Mouse (Mus musculus): ENCODE results near the gene Rbm43. TPM values are rescaled to one million over a fixed set of nuclear protein-coding genes. Genes with fewer than 3 reads are reported as not detected.
"Not testable (repeated sequence)": the region's sequence is repeated elsewhere in the genome, so short reads cannot be mapped to it uniquely, and the experiment has no call there.

Rbm43 gene
- total RNA-seq, 2 experiments from 2014 or later: 20.9 to 21.3 TPM

GRCm38 (mm10) chr2:51914944-51915680 lies 19.9 kb downstream of the Rbm43 start:
- DNase-seq (ENCODE audit: low spot score in 2 of 2): peak; percentile 76 to 82

GRCm38 (mm10) chr2:51914532-51914931 lies 20.4 kb downstream of the Rbm43 start:
- DNase-seq (ENCODE audit: low spot score in 2 of 2): no peak

GRCm38 (mm10) chr2:51912740-51913139 lies 22.2 kb downstream of the Rbm43 start:
- no peak for DNase-seq (ENCODE audit: low spot score in 2 of 2)

- no peak for DNase-seq (ENCODE audit: low spot score in 2 of 2)
Observed at GRCm38 (mm10) chr2:51911864-51912263, 23.1 kb downstream of the Rbm43 start.

GRCm38 (mm10) chr2:51907538-51908110 lies 27.3 kb downstream of the Rbm43 start:
- DNase-seq (ENCODE audit: low spot score in 2 of 2): no peak

- no peak for DNase-seq (ENCODE audit: low spot score in 2 of 2)
Observed at GRCm38 (mm10) chr2:51905637-51906036, 29.3 kb downstream of the Rbm43 start.

GRCm38 (mm10) chr2:51892411-51892901 lies 42.5 kb downstream of the Rbm43 start:
- no peak for DNase-seq (ENCODE audit: low spot score in 2 of 2)

- no peak for DNase-seq (ENCODE audit: low spot score in 2 of 2)
Observed at GRCm38 (mm10) chr2:51890961-51891360, 44.0 kb downstream of the Rbm43 start.

GRCm38 (mm10) chr2:51890139-51890538 lies 44.8 kb downstream of the Rbm43 start:
- DNase-seq (ENCODE audit: low spot score in 2 of 2): not testable (repeated sequence)

GRCm38 (mm10) chr2:51880143-51880542 lies 54.8 kb downstream of the Rbm43 start:
- DNase-seq (ENCODE audit: low spot score in 2 of 2): no peak

Other genes starting within 250 kb of the Rbm43 start
- gene Nmi, start 38.3 kb upstream of the Rbm43 start, total RNA-seq (2021): 1 to 10 TPM; 3.0 to 4.4 TPM
- under 1 TPM; 0.55 to 0.76 TPM for gene Tnfaip6, start 102.8 kb upstream of the Rbm43 start, total RNA-seq (2021)
- gene Rif1, start 137.7 kb upstream of the Rbm43 start, total RNA-seq (2021): 10 to 100 TPM; 26.2 to 27.1 TPM

Data from layer of hippocampus, postnatal 10 days (tissue).